Mouse (Mus musculus) cerebellum, adult 8-10 months (tissue): ENCODE data around the gene Rassf9.

Experiments
- DNase-seq: peaks from one replicate; pipeline ENCODE4 v3.0.0; 2022

The Rassf9 gene

GRCm38 (mm10) chr10:102511807-102512461, at the start of gene Rassf9:
Gene Rassf9, plus strand, starts transcription at chr10:102512222.
- DNase-seq = no peak

DNA sequence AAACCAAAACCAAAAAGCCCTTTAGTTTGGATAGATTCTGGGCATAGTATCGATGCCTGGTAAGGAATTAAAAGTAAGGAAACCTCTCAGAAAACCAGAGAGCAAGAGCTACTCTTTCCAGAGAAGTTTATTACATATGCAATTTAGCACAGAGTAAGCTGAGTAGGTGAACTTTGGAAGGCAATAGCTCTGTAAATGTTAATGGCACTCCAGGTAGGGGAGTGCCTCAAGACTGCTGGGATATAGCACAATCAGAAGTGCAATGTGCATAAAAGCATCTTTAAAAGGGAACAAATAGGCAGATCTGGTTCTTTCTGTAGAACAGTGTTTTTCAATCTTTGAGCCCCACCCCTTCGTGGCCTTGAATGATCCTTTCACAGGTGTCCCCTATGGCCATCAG, 42.6 kb upstream of the Rassf9 start:
- no peak for DNase-seq

DNA sequence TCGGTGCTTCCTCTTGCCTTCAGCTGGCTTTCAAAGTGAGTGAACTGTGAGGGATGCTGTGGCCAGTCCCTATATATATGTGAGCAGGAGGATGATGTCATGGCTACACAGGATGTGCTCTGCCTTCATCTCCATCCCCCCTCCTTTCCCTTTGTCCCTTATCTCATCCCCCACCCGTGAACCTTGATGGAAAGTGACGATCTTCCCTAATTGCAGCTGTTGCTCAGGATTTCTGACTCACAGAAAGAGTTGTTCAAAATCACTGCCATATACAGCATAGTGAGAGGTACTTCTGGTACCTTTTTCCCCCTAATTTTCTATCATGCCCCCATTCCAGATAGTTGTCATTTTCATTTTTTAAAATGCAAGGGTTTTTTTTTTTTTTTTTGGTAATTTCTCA, 21.6 kb upstream of the Rassf9 start, which contains the start of gene Nts:
TSS of gene Nts (minus strand) at position 101 of the 400 bp plus-strand sequence.
- DNase-seq = no peak

DNA sequence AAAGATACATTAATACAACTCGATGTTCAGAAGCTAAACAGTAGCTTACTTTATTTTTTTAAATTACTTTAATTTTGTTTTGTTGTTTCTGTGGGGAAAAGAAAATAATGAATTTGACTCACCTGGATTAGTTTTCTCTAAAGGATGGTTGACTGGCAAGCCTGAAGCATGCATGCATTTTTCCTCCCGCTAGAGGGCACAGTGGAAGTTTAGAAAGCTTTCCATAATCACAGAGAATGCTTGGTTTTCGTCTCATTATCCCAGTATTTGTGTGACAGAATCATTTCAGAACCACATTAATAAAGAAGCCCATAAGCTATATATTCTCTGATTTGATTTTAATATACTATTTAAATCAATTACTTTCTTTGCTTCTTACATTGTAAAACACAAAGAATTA, 20.2 kb upstream of the Rassf9 start:
- peak; percentile 3 for DNase-seq

DNA sequence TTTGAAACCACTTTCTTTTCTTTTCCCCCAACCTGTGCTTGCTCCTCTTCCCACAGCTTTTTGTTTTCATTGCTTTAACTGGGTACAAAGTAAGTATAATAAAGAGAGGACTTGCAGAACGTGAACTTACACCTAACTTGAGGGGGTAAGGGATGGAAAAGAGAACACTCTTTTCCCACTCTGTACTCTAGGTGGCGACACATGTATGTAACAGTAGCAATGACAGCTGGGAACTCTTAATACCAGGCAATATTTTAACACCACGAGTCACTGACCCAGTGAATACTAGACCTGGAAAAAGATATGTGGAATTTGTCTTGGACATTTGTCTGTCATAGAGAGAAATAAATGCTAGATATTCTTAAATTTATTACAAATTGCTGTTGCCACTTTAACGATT, 13.3 kb upstream of the Rassf9 start:
- DNase-seq = no peak

DNA sequence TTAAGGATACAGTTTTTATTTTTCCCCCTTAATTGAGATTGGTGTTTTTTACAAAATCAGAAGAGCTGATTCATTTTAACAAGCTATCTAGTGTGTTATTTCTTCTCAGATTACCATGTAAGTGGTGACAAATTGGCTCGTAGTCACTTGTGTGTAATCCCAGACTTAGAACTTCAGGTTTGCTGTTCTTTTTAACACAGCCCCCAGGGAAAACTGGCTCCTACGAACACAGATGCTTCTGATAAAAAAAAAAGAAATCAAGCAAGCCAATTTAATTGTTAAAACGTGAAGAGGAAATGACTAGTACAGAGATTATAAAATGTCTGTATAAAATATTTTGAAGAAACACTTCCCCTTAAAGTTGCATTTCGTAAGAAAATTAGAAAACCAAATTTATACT, 4.6 kb upstream of the Rassf9 start:
- no peak for DNase-seq

- DNase-seq = no peak
These were observed 588 bp upstream of the Rassf9 start for GRCm38 (mm10) chr10:102511461-102511806.

- no peak for DNase-seq
These were observed 2.1 kb downstream of the Rassf9 start for GRCm38 (mm10) chr10:102514159-102514558.

DNA sequence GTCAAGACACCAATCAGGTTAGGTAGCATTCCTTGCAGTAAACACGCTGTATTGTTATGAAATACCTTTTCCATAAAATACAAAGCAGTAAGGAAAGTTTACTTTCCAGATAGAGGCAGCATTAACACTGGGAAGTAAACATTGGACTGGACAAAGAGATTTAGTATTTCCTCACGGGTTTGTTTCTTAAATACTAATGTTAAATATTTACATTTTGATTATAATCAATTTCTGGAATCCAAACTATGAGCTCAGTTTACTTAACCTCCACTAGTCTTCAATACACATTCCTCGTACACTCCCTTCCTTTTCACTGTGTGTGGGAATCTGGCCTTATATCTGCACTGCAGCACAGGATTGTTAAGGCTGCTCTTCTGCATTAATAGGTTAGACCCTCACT, 15.9 kb downstream of the Rassf9 start:
- DNase-seq = no peak

DNA sequence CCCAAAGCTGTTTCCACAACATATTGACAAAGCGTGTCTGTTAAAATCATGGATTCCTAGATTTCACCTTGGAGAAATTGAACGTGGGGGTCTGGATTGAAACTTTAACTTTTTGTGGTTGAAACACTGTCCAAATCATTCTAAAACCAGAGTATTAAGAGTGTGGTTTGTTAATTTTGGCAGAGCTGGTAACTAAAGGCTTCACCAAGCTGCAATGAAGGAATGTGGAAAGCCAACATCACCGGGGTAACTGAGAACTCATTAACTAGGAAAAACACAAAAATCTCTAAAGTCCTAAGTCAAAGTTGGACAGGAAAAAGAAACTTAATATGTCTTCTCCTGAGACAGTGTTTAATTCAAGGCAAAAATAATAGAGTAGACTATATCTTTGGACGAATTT, 41.9 kb downstream of the Rassf9 start:
- DNase-seq = no peak

GRCm38 (mm10) chr10:102562488-102562887, 50.5 kb downstream of the Rassf9 start:
- no peak for DNase-seq

DNA sequence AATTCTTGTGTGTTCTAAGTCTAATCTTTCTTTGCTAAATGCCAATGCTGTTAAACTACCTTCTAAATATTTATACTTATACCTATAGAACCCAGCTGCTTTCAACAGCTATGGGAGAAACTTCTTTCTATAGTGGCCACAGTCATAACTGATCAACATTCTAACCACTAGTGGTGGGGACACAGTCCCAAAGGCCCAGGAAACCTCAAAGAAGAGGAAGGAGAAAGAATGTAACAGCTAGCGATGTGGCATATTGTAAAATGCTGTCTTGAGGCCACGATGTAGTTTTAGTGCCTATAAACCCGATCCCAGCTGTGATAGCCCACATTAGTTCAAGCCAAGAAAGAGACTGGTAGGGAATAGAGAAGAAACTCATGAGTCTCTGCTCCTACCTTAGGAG, 65.9 kb downstream of the Rassf9 start:
- DNase-seq = no peak

- no peak for DNase-seq
These were observed 82.3 kb downstream of the Rassf9 start for GRCm38 (mm10) chr10:102594306-102594705.
